Mouse (Mus musculus): ENCODE measurements around the gene Uck2.

DNA sequence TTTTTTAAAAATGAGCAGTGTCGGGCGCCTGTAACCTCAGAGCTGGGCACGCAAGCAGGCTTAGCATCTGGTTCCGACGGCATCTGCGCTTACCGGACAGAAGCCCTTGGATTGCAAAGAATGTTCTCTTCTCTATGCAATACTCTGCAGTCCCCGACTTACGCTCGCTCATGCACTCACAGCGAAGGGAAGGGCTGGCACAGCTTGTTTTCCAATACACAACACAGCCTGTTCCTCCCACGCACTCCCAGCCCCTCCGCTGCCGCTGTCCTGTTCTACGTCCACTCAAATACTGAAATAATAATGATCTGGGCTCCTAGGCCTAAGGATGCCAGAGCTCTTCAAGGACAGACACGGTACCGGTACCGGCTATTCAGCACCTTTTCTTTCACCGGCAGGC lies 35.9 kb downstream of the Uck2 start:
- TF ChIP-seq POLR2A (IDR thresholded peaks at IDR 0.05; ENCODE audit: control insufficient read depth in 1 of 2, insufficient read depth in 1 of 2, low read depth in 1 of 2, low read length in 2 of 2, poor library complexity in 1 of 2) (no peak), CTCF (IDR thresholded peaks at IDR 0.05 in 2 of 3, conservative IDR thresholded peaks at IDR 0.05 in 1 of 3; ENCODE audit: control insufficient read depth in 1 of 3, insufficient read depth in 1 of 3, low read depth in 2 of 3, low read length in 3 of 3, poor library complexity in 1 of 3, severe bottlenecking in 1 of 3) (no peak), TBP (IDR thresholded peaks at IDR 0.05; ENCODE audit: low read depth, low read length) (no peak), MAX (IDR thresholded peaks at IDR 0.05; ENCODE audit: low read length) (no peak), TAL1 (IDR thresholded peaks at IDR 0.05; ENCODE audit: low read length) (no peak)
